Mouse (Mus musculus): ENCODE data around the gene 2300009A05Rik.

Gene 2300009A05Rik

DNA sequence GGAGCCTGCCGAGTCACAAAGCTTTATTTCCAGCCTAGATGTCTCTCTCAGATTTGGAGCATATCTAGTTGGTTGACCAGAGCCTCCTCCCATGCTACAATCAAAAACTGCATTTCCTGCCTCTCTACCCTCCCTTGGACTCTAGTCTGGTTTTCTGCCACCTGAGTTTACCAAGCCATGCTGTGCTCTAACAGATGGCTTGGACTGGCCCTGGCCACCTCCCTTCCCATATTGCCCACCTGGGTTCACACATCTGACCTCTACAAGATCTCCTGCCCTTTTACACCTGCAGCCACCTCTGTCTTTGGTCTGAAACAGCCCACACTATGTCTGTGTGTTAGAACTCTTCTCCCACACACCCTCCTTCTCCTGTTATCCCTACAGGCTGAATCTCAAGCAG is 50.9 kb downstream of the 2300009A05Rik start:
- DNase-seq (ENCODE audit: low spot score in 2 of 2) = no peak

DNA sequence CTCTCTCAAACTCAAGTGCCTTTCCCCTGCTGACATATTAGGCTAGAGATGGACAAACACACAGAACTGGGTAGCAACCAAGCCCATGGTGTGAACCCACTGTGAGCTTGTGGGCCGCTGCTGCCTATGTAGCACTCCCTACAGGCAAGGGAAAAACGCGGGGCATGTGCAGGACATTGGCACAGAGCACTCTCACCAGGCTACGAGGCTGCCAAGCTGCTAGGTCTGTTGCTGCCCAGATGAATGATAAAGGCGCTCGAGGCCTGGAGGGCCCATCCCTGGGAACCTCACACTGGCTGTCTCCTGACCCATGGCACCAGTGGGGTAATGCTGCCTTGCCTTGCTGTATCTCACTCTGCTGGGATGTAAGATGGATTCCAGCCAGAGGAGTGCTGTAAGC is 53.0 kb downstream of the 2300009A05Rik start:
- no peak for DNase-seq (ENCODE audit: low spot score in 2 of 2)

Measured in spleen, postnatal 14 days (tissue).